Mouse (Mus musculus) leukemia stem cell, adult 10-12 weeks (primary cell): ENCODE results near the gene Tnni3. TPM values are rescaled to one million over a fixed set of nuclear protein-coding genes. Genes with fewer than 3 reads are reported as not detected.

Experiments used
- polyA plus RNA-seq: library from polyadenylated mRNA; stranded (reverse); fragments of >175 nt; gene quantifications from 2 replicates; pipeline ENCODE4 v1.2.3, GENCODE M21; 2012; ENCODE audit warnings: low replicate concordance

The Tnni3 gene
- polyA plus RNA-seq: 1.0 and 1.6 TPM in 2 replicates

GRCm38 (mm10) chr7:4524212-4524922 lies at the start of gene Tnni3:
Tnni3 (minus strand) TSS chr7:4524229.

GRCm38 (mm10) chr7:4547221-4547641 lies 23.2 kb upstream of the Tnni3 start, which contains the start of gene Syt5:
Syt5 (minus strand) TSS chr7:4547541.

GRCm38 (mm10) chr7:4532005-4532729 lies 8.1 kb upstream of the Tnni3 start, which contains the start of gene Dnaaf3:
Dnaaf3 (minus strand) TSS chr7:4532453.

DNA sequence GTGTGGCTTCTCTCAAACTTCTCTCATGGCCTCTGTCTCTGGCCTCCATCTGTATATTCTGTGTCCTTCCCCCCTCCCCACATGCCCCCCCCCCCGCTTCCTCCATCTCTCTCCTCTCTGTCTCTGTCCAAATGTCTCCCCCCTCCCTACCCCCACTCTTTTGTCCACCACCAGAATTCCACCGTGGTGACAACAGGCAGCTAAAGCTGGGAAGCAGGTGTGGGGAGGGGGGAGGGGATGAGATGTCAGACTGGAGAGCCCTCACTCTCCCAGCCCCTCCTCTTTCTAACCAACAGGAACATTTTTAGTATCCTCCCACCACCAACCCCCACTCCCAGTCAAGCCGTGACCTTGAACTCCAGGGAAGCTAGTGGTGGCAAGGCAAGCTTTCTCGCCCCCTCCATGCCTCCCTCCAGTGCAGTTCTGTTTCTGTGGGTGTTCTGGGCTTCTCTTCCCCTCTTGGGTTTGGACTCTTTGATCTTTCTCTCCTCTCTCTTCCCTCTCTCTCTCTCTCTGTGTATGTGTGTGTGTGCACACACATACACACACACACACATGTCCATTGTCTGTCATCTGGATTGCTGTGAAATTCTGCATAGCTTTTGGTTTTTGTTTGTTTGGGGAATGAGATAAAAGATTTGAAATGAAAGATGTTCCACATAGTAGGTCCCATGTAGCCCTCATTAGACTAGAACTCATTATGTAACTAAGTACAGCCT lies 7.5 kb downstream of the Tnni3 start, which contains the start of gene Tnnt1:
Gene Tnnt1, minus strand, starts transcription at position 51 of the 719 bp plus-strand sequence.

DNA sequence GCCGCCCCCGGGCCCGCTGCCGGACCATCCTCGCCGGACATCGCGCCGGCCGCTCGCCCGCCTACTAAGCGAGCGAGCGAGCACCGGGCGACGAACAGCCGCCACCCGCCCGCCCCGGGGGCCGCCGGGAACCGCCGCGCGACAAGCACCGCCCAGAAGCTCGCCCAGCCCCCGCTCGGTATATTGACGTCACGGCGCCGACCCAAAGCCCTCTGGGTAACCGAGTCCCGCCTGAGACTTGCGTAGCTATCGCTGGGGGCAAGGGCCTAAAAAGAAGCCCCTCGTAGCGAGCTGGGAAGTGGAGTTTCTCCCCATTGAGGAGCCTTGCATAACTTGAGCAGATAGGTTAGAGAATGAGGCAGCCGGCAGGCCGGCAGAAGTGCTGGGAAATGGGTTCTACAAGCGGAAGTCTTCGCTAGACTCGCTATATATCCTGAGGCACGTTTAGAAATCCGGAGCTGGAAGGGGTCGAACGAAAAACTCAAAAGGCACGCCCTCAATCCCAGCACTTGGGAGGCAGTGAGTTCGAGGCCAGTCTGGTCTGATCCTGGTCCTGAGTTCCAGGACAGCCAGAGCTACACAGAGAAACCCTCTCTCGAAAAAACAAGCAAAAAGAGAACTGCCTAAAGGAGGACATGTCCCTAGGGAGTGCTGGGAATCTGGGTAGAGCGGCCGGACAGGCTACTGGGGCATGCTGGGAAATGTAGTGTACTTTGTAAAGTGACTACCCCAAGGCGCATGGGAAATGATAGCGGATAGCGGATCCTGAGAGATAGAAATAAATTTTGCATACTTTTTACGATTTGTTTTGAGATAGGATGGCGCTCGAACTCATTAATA lies 22.3 kb downstream of the Tnni3 start, which contains the start of gene Ppp1r12c:
Gene Ppp1r12c, minus strand, starts transcription at position 123 of the 840 bp plus-strand sequence.

Other genes with a start within 250 kb of the Tnni3 start
- gene Ncr1, start 186.5 kb downstream of the Tnni3 start, polyA plus RNA-seq: 0.11 and 0.50 TPM in 2 replicates
- not detected in 2 replicates for gene Gp6, start 126.5 kb downstream of the Tnni3 start, polyA plus RNA-seq
- gene Rdh13, start 78.6 kb downstream of the Tnni3 start, polyA plus RNA-seq: 1.4 and 9.1 TPM in 2 replicates
- 0.37 TPM in 1 of 2 replicates, not detected in the other for gene Eps8l1, start 63.6 kb downstream of the Tnni3 start, polyA plus RNA-seq
- gene Ppp1r12c, start 22.5 kb downstream of the Tnni3 start, polyA plus RNA-seq: 226 and 282 TPM in 2 replicates
- gene Tnnt1, start 7.8 kb downstream of the Tnni3 start, polyA plus RNA-seq: 0.57 TPM in 1 of 2 replicates, not detected in the other
- 2.2 and 2.7 TPM in 2 replicates for gene Dnaaf3, start 8.2 kb upstream of the Tnni3 start, polyA plus RNA-seq
- gene Syt5, start 23.3 kb upstream of the Tnni3 start, polyA plus RNA-seq: 0.13 and 0.16 TPM in 2 replicates
- gene Ptprh, start 79.8 kb upstream of the Tnni3 start, polyA plus RNA-seq: not detected in 2 replicates
- gene Tmem86b, start 107.2 kb upstream of the Tnni3 start, polyA plus RNA-seq: 5.7 and 12.8 TPM in 2 replicates
- gene Ppp6r1, start 134.8 kb upstream of the Tnni3 start, polyA plus RNA-seq: 230 and 262 TPM in 2 replicates
- 171 and 194 TPM in 2 replicates for gene Hspbp1, start 160.8 kb upstream of the Tnni3 start, polyA plus RNA-seq
- gene Brsk1, start 166.4 kb upstream of the Tnni3 start, polyA plus RNA-seq: 0.20 TPM in 2 replicates
- 0.17 TPM in 1 of 2 replicates, not detected in the other for gene Tmem150b, start 201.0 kb upstream of the Tnni3 start, polyA plus RNA-seq
- gene Kmt5c, start 215.9 kb upstream of the Tnni3 start, polyA plus RNA-seq: 564 and 1,345 TPM in 2 replicates
- gene Cox6b2, start 228.9 kb upstream of the Tnni3 start, polyA plus RNA-seq: 70.9 and 249 TPM in 2 replicates
- gene Fam71e2, start 247.1 kb upstream of the Tnni3 start, polyA plus RNA-seq: not detected in 2 replicates